7 mouse cellular contexts compared by ENCODE assay signal in genomic region chr1:134749889-134750288, GRCm38 (mm10).
A peak's percentile ranks its signal among the peaks of the same experiment; 100 is the strongest.
DNase-seq lines count a peak whose midpoint lies in the region; ATAC-seq and TF ChIP-seq lines count a peak whose summit lies in the region.

No protein-coding gene starts in this region.

- H3K9ac ChIP-seq in intestine, embryonic 16.5 days (ENCODE audit: low read depth, low read length) = 0 out of 2 replicates have a peak overlapping the region, but pooled peaks have one; percentile 21

- H3K4me3 ChIP-seq in left cerebral cortex, adult 2 months = no peak overlapping the region
- no peak overlapping the region for H3K4me3 ChIP-seq in intestine, embryonic 16.5 days (ENCODE audit: low read length)

- DNase-seq in left cerebral cortex, postnatal 4 days = peak; percentile 93
- no peak for DNase-seq in left cerebral cortex, adult 2 months (ENCODE audit: extremely low spot score in 1 of 2, low spot score in 2 of 2)
- peak; percentile 85 for DNase-seq in cerebellum, adult 9-11 months
- no peak for DNase-seq in frontal cortex, adult 2 months (ENCODE audit: extremely low spot score in 1 of 2, low spot score in 1 of 2)
- no peak for DNase-seq in layer of hippocampus, postnatal 14 days (ENCODE audit: low spot score in 2 of 2)

- H3K27me3 ChIP-seq in intestine, embryonic 16.5 days (replicated peaks; ENCODE audit: control insufficient read depth, insufficient read depth, low read length) = peaks cover 4% of the 10 kb centered on the region

- intact Hi-C loops in left cerebral cortex, postnatal 4 days (cut with DNase I) = no loop called here
- intact Hi-C loops in left cerebral cortex, adult 2 months (cut with DNase I) = loop anchor here (5.0 to 10.0 kb wide), 2 partner anchors 102 to 215 kb away; no protein-coding TSS in a partner anchor

- no peak for TF ChIP-seq CTCF in left cerebral cortex, adult 2 months (IDR thresholded peaks at IDR 0.05)

- 61% methylated on average over 7 of the region's 7 CpGs for WGBS in intestine, embryonic 16.5 days

- H3K36me3 ChIP-seq in intestine, embryonic 16.5 days (ENCODE audit: control insufficient read depth, insufficient read depth, low read length) = no peaks in the 10 kb centered on the region

- no peak overlapping the region for H3K4me2 ChIP-seq in intestine, embryonic 16.5 days (ENCODE audit: low read depth, low read length)

- peaks cover 28% of the 10 kb centered on the region for H3K4me1 ChIP-seq in intestine, embryonic 16.5 days (ENCODE audit: control insufficient read depth, insufficient read depth, low read length)

- H3K9me3 ChIP-seq in intestine, embryonic 16.5 days (ENCODE audit: control insufficient read depth, low read length) = no peaks in the 10 kb centered on the region

- H3K27ac ChIP-seq in left cerebral cortex, adult 2 months = no peak overlapping the region
- H3K27ac ChIP-seq in intestine, embryonic 16.5 days (ENCODE audit: low read length) = peak overlapping the region; percentile 68

- ATAC-seq in cerebellum, adult (ENCODE audit: insufficient number of reproducible peaks, low FRiP score, low TSS enrichment) = peak; percentile 43; the same call in 1 of the 2 replicates
- peak; percentile 56 for ATAC-seq in intestine, embryonic 16.5 days

Comparison
In these comparisons a context has a peak if more than half of its experiments do, and no peak if none do; other contexts are left out.
1. DNase-seq: peak in left cerebral cortex, postnatal 4 days (single experiment) and cerebellum, adult 9-11 months (single experiment); none in left cerebral cortex, adult 2 months (0 of 2), frontal cortex, adult 2 months (0 of 2) and layer of hippocampus, postnatal 14 days (0 of 2).